Mouse (Mus musculus): ENCODE results near the gene Irf2bp2. TPM values are rescaled to one million over a fixed set of nuclear protein-coding genes. Genes with fewer than 3 reads are reported as not detected.

The Irf2bp2 gene
- polyA plus RNA-seq, 1 experiment from 2014 or later: 9.3 TPM

GRCm38 (mm10) chr8:126596097-126596634, 2.4 kb upstream of the Irf2bp2 start:
- DNase-seq (peak; percentile 98), ATAC-seq (ENCODE audit: insufficient read depth) (peak; percentile 60)
- Histone ChIP-seq H3K4me2 (peak overlapping the region; percentile 99), H3K27ac (ENCODE audit: low read depth) (peak overlapping the region; percentile 100), H3K27me3 (ENCODE audit: insufficient read depth, low read length) (no peaks in the 10 kb centered on the region), H3K4me1 (ENCODE audit: insufficient read depth) (peaks cover 40% of the 10 kb centered on the region), H3K9ac (peak overlapping the region; percentile 100), H3K4me3 (ENCODE audit: low read depth, low read length) (peak overlapping the region; percentile 60), H3K36me3 (ENCODE audit: insufficient read depth) (peaks cover 16% of the 10 kb centered on the region), H3K9me3 (ENCODE audit: low read depth, low read length) (no peaks in the 10 kb centered on the region)
- TF ChIP-seq CTCF (IDR thresholded peaks at IDR 0.05; ENCODE audit: low read depth): no peak
- 0% methylated on average over 12 of the region's 12 CpGs for WGBS

- Histone ChIP-seq H3K9ac (peak overlapping the region; percentile 100), H3K27ac (ENCODE audit: low read depth) (peak overlapping the region; percentile 100), H3K4me2 (peak overlapping the region; percentile 99), H3K27me3 (ENCODE audit: insufficient read depth, low read length) (no peaks in the 10 kb centered on the region), H3K36me3 (ENCODE audit: insufficient read depth) (peaks cover 24% of the 10 kb centered on the region), H3K9me3 (ENCODE audit: low read depth, low read length) (no peaks in the 10 kb centered on the region), H3K4me1 (ENCODE audit: insufficient read depth) (peaks cover 34% of the 10 kb centered on the region), H3K4me3 (ENCODE audit: low read depth, low read length) (peak overlapping the region; percentile 60)
- WGBS: 9% methylated on average over 16 of the region's 16 CpGs
- ATAC-seq (ENCODE audit: insufficient read depth) (no peak), DNase-seq (peak; percentile 53)
- no peak for TF ChIP-seq CTCF (IDR thresholded peaks at IDR 0.05; ENCODE audit: low read depth)
Observed at GRCm38 (mm10) chr8:126595204-126596061, 1.6 kb upstream of the Irf2bp2 start.

GRCm38 (mm10) chr8:126594481-126595000, 755 bp upstream of the Irf2bp2 start:
- Histone ChIP-seq H3K4me1 (ENCODE audit: insufficient read depth) (peaks cover 34% of the 10 kb centered on the region), H3K27me3 (ENCODE audit: insufficient read depth, low read length) (no peaks in the 10 kb centered on the region), H3K9ac (peak overlapping the region; percentile 100), H3K9me3 (ENCODE audit: low read depth, low read length) (no peaks in the 10 kb centered on the region), H3K4me2 (peak overlapping the region; percentile 99), H3K27ac (ENCODE audit: low read depth) (peak overlapping the region; percentile 100), H3K36me3 (ENCODE audit: insufficient read depth) (peaks cover 32% of the 10 kb centered on the region), H3K4me3 (ENCODE audit: low read depth, low read length) (peak overlapping the region; percentile 60)
- ATAC-seq (ENCODE audit: insufficient read depth) (peak; percentile 89), DNase-seq (peak; percentile 99)
- TF ChIP-seq CTCF (IDR thresholded peaks at IDR 0.05; ENCODE audit: low read depth): peak; percentile 62
- WGBS: under 1% methylated on average over 48 of the region's 48 CpGs

- WGBS: under 1% methylated on average over 99 of the region's 113 CpGs
- Histone ChIP-seq H3K9me3 (ENCODE audit: low read depth, low read length) (no peaks in the 10 kb centered on the region), H3K4me2 (peak overlapping the region; percentile 99), H3K27ac (ENCODE audit: low read depth) (peak overlapping the region; percentile 100), H3K36me3 (ENCODE audit: insufficient read depth) (peaks cover 46% of the 10 kb centered on the region), H3K4me1 (ENCODE audit: insufficient read depth) (peaks cover 34% of the 10 kb centered on the region), H3K9ac (peak overlapping the region; percentile 100), H3K27me3 (ENCODE audit: insufficient read depth, low read length) (no peaks in the 10 kb centered on the region), H3K4me3 (ENCODE audit: low read depth, low read length) (peak overlapping the region; percentile 100)
- ATAC-seq (ENCODE audit: insufficient read depth) (no peak), DNase-seq (peak; percentile 63)
- no peak for TF ChIP-seq CTCF (IDR thresholded peaks at IDR 0.05; ENCODE audit: low read depth)
Observed at GRCm38 (mm10) chr8:126592771-126593571, 815 bp downstream of the Irf2bp2 start.

GRCm38 (mm10) chr8:126592381-126592770, 1.4 kb downstream of the Irf2bp2 start:
- H3K4me3 ChIP-seq (ENCODE audit: low read depth, low read length): peak overlapping the region; percentile 100
- no peak for TF ChIP-seq CTCF (IDR thresholded peaks at IDR 0.05; ENCODE audit: low read depth)
- no peak for ATAC-seq (ENCODE audit: insufficient read depth)
- WGBS: under 1% methylated on average over 45 of the region's 45 CpGs
- H3K4me1 ChIP-seq (ENCODE audit: insufficient read depth): peaks cover 34% of the 10 kb centered on the region
- H3K27ac ChIP-seq (ENCODE audit: low read depth): peak overlapping the region; percentile 100
- H3K9me3 ChIP-seq (ENCODE audit: low read depth, low read length): no peaks in the 10 kb centered on the region
- H3K9ac ChIP-seq: peak overlapping the region; percentile 100
- H3K4me2 ChIP-seq: peak overlapping the region; percentile 99
- H3K27me3 ChIP-seq (ENCODE audit: insufficient read depth, low read length): no peaks in the 10 kb centered on the region
- H3K36me3 ChIP-seq (ENCODE audit: insufficient read depth): peaks cover 51% of the 10 kb centered on the region
- DNase-seq: no peak

GRCm38 (mm10) chr8:126591821-126592268, 1.9 kb downstream of the Irf2bp2 start:
- Histone ChIP-seq H3K27me3 (ENCODE audit: insufficient read depth, low read length) (no peaks in the 10 kb centered on the region), H3K9ac (peak overlapping the region; percentile 100), H3K4me1 (ENCODE audit: insufficient read depth) (peaks cover 33% of the 10 kb centered on the region), H3K36me3 (ENCODE audit: insufficient read depth) (peaks cover 55% of the 10 kb centered on the region), H3K27ac (ENCODE audit: low read depth) (peak overlapping the region; percentile 100), H3K9me3 (ENCODE audit: low read depth, low read length) (no peaks in the 10 kb centered on the region), H3K4me3 (ENCODE audit: low read depth, low read length) (peak overlapping the region; percentile 100), H3K4me2 (peak overlapping the region; percentile 99)
- ATAC-seq (ENCODE audit: insufficient read depth) (no peak), DNase-seq (peak; percentile 66)
- TF ChIP-seq CTCF (IDR thresholded peaks at IDR 0.05; ENCODE audit: low read depth): no peak
- WGBS: 0% methylated on average over 9 of the region's 9 CpGs
